Mouse (Mus musculus) lung, postnatal 4 days (tissue): ENCODE results near the gene Lcmt1.
A peak's percentile ranks its signal among the peaks of the same experiment; 100 is the strongest.

Source experiments
- DNase-seq, 2 experiments: peaks; one replicate each; pipeline ENCODE4 v3.0.0; 2021

Lcmt1 gene

DNA sequence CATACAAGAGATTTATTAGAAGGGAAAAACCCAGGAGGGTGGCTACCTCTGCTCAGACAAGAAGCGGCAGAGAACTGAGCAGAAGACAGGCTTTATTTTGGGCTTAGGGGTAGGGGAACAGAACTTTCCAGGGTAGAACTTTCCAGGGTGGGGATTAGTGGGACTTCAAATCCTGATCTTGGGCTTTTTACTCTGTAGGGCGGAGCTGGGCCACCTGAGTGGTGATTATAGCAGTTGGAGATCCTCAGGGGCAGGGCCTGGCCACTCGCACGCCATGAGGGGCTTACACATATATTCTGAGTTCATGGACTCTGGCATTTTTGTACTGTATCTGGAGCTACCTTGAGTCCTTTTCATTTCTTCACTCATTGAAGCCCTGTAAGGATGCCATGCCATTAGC lies 91.7 kb downstream of the Lcmt1 start:
- no peak for DNase-seq

DNA sequence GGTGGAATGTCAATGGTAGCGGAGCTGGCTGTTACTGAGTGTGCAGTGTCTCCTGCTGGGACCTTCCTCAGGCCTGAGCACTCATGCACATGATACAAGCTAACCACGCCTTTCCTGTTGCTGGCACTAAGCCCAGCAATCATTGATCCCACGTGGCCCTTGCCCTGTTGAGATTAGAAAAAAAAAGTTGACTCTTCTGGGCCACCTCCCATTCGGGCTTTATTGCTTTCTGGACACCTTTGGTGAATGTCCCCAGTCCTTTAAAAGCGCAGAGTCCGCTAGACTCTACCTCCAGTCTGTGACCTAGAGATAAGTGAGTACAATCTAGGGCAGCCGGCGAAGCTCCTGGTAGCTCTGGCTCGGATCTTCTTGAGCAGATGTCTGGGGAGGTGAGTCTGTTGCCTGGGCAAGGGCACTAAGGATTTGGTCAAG lies 92.5 kb downstream of the Lcmt1 start, which contains the start of gene Aqp8:
TSS of gene Aqp8 (plus strand) at position 222 of the 432 bp plus-strand sequence.
- DNase-seq, result peak; percentile 57 to 68

DNA sequence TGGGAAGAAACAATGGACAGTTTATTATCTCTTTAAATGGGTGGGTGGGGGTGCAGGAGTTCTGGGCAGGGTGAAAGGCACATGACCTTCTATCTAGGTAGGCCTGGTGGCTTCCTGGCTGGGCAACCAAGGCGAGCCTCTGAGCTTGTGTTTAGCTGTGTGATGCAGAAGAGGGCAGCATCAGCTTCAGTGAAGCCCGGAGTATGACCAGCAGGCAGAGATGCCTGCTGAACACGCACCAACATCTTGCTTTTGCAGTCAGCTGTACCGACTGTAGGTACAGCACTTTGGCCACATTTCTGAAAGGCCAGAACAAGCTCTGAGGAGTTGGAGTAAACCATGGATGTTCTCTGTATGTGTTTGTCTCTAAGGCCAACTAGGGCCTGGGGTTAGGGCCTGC lies 94.0 kb downstream of the Lcmt1 start:
- no peak for DNase-seq

DNA sequence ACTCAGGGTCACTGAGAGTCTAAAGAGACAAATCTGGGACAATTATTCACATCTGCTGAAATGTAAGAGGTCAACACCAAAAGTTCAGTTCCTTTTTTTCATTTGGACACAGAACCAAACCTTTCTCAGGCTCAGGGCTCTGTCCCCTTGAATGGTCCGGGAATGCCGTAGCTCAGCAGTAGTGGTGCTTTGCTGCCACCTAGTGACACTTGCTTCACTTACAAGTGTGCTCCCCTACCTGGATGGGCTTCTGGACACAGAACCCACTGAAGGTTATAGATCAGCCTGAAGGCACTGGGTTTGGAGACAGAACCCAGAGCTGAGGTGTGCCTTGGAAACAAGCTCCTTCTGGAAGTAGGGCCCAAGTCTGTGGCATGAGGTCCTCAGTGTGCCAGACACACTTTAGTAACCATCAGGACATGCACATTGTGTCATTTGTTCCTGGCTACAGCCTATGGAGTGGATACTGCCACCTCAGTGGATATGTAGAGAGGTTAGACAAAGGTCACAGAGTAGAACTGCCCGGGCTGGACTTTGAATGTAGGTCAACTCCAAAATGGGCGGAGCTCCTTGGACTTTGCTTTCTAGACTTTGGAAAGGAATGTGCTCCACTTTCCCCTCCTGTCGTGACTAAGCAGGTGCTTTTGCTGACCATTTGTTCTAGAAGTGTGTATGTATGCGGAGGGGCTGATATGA lies 96.3 kb downstream of the Lcmt1 start:
- peak; percentile 41 to 75 for DNase-seq

DNA sequence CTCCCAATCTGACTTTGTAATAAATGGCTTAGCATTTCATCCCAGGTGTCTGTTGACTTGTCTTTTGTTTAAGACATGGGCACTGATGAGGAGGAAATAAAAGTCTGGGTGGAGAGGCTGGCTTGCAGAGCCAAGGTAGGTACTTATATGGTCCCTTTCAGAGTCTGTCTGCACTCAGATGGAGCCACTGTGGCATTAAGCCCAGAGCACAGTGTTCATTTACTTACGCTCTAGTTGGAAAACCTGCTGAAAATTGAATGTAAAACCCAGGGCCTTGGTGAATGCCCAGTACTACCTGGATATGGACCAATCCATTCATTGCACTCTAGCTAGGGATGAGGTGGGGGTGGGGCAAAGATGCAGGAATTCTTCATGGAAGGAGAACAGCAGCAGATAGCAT lies 98.4 kb downstream of the Lcmt1 start:
- DNase-seq, result no peak
